Mouse (Mus musculus): ENCODE data around the gene Olfr643.
"Not testable (repeated sequence)": the region's sequence is repeated elsewhere in the genome, so short reads cannot be mapped to it uniquely, and the experiment has no call there.

Gene Olfr643

DNA sequence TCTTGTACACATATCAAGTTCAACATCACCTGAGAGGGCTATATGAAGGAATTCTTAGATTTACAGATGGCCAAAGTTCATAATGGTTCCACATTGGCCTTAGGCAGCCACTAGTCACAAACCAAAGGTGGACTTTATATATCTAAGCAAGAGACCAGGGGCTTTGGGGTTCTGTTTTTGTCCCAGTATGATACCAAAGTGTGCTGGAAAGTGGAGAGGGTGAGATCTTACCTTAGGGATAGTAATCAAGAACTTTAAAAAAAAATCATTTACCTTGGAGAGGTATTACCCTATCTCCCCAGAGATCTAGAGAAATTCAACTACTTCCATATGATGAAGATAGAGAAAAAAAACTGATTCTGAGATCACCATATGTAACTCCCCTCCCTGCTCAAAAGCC is 120.0 kb downstream of the Olfr643 start, which contains the start of gene Olfr639:
TSS of gene Olfr639 (minus strand) at position 101 of the 400 bp plus-strand sequence.
- DNase-seq, result no peak

DNA sequence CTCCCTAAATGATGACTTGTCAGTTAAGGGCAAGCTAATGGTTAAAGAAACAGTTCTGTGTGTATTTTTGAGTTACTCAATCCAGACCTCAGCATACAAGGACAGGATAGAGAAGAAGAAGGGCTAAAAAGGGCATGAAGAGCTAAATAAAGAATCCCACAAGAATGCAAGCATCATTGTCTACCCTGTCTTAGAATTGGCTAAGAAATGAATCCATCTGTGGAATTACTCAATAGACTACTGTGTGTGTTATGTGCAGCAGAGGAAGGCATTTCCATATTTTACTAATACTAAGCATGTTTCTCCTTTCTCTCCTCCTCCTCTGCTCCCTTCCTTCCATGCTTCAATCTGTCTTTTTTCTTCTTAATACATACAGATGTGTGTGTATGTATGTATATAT is 138.1 kb downstream of the Olfr643 start:
- DNase-seq, result no peak

GRCm38 (mm10) chr7:103998446-103998845 is 138.8 kb downstream of the Olfr643 start, which contains the start of gene Olfr638:
Olfr638 (plus strand) TSS chr7:103998746.
- no peak for DNase-seq

DNA sequence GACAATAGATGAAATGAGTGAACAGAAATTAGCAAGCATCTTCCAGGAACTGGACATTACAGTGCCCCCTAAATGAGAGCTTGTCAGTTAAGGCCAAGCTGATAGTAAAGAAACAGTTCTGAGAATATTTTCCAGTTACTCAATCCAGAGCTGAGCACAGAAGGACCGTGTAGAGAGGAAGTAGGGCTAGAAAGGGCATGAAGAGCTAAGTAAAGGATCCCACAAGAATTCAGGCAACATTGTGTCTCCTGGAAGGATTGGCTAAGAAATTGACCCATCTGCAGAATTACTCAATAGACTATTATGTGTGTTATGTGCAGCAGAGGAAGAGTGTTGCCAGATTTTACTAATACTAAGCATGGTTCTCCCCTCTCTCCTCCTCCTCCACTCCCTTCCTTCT is 165.4 kb downstream of the Olfr643 start:
- DNase-seq, result no peak

DNA sequence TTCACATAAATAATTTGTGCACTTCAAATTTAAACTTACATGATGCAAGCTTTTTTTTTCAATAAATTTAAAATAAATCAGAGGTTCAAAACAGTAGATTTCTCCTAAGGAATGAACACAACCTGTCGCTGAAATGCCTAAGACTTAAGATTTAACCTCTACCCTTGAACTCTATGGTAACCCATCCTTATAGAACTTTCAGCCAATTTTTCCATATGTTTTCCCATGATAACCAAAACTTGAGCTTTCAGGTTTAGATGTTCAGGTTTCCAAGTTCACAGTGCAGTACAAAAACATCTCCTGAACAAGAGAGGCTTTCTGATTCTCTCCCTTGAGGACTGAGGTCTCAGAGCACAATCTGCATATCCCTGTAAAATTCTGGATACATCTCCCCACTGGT is 166.4 kb downstream of the Olfr643 start, which contains the start of gene Olfr635:
TSS of gene Olfr635 (plus strand) at position 301 of the 400 bp plus-strand sequence.
- DNase-seq, result no peak

- DNase-seq, result not testable (repeated sequence)
These were observed 170.3 kb downstream of the Olfr643 start for GRCm38 (mm10) chr7:103966873-103967272.

Measured in cerebellum, adult 9-10 months (tissue).